Mouse (Mus musculus): ENCODE measurements at regions not wholly inside any gene's neighbourhood (a gene's known extent, or its start where the extent isn't known, plus 50 kb on each side); places are given as distances from the start of the nearest gene placed in this dataset.

DNA sequence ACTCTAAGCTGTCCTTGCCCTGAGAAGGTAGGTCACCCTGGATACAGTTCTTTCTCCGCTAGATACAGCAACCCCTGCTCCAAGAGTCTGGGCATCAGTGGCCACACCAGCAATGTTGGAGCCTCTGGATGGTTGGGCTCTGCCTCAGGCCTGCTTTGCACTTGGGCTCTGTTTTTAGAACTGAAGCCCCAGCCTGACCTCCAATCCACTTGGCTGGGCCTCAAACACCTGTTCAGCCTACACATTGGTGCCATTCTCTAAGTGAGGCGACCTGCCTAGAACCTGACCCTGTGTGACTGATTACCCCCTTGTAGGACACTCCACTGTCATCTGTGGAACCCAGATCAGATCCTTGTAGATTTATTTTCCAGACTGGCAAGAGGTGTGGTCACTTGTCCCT is 289.8 kb downstream of the Gm826 start:
- Histone ChIP-seq H3K9ac (ENCODE audit: insufficient read depth, low read depth) (no peak overlapping the region), H3K27ac (ENCODE audit: insufficient read depth, low read depth) (no peak overlapping the region), H3K4me2 (ENCODE audit: insufficient read depth, low read depth, poor library complexity, severe bottlenecking) (no peak overlapping the region), H3K9me3 (replicated peaks; ENCODE audit: low read length) (no peaks in the 10 kb centered on the region), H3K4me1 (ENCODE audit: control insufficient read depth in 1 of 2, insufficient read depth in 2 of 2) (no peaks in the 10 kb centered on the region), H3K36me3 (replicated peaks in 1 of 2; ENCODE audit: control insufficient read depth in 1 of 2, insufficient read depth in 1 of 2, low read length in 1 of 2) (no peaks in the 10 kb centered on the region), H3K4me3 (replicated peaks in 1 of 3; ENCODE audit: low read depth in 2 of 3, low read length in 2 of 3, poor library complexity in 1 of 3) (no peak overlapping the region), H3K27me3 (replicated peaks) (peaks cover 29% of the 10 kb centered on the region), H3K79me2 (replicated peaks; ENCODE audit: control insufficient read depth, extremely low read depth, insufficient read depth, poor library complexity, severe bottlenecking) (no peaks in the 10 kb centered on the region)
- TF ChIP-seq E2F4 (IDR thresholded peaks at IDR 0.05; ENCODE audit: insufficient replicate concordance, low read depth, low read length) (no peak), MAFK (IDR thresholded peaks at IDR 0.05; ENCODE audit: insufficient replicate concordance, low read length) (no peak), IRF4 (IDR thresholded peaks at IDR 0.05; ENCODE audit: low read depth, low read length) (no peak), UBTF (IDR thresholded peaks at IDR 0.05; ENCODE audit: low read depth, low read length) (no peak), MAZ (IDR thresholded peaks at IDR 0.05; ENCODE audit: low read depth, low read length) (no peak), SIN3A (IDR thresholded peaks at IDR 0.05; ENCODE audit: low read length) (no peak), JUND (conservative IDR thresholded peaks at IDR 0.05; ENCODE audit: low read depth, low read length) (no peak), KAT2A (IDR thresholded peaks at IDR 0.05; ENCODE audit: insufficient replicate concordance, low read length) (no peak), MEF2A (IDR thresholded peaks at IDR 0.05; ENCODE audit: borderline replicate concordance, low read depth, low read length) (no peak), CHD1 (IDR thresholded peaks at IDR 0.05; ENCODE audit: low read depth, low read length) (no peak), MYC (IDR thresholded peaks at IDR 0.05; ENCODE audit: low read depth, low read length) (no peak), NRF1 (IDR thresholded peaks at IDR 0.05; ENCODE audit: low read depth, low read length) (no peak), ETS1 (conservative IDR thresholded peaks at IDR 0.05; ENCODE audit: low read depth, low read length) (no peak), SMC3 (IDR thresholded peaks at IDR 0.05; ENCODE audit: low read depth, low read length) (no peak), JUN (IDR thresholded peaks at IDR 0.05; ENCODE audit: insufficient read depth, low read depth, low read length) (no peak), CHD2 (IDR thresholded peaks at IDR 0.05; ENCODE audit: low read length) (no peak)
- DNase-seq (ENCODE audit: extremely low read depth), result no peak
- in situ Hi-C loops (cut with MboI; ENCODE audit: low pct_ligation_motif_present, low pct_unique_long_range_greater_than_20kb, low sequenced_read_pairs), result no loop called here
- dilution Hi-C loops (cut with MboI; ENCODE audit: extremely low pct_ligation_motif_present, extremely low pct_unique_long_range_greater_than_20kb, low sequenced_read_pairs), result no loop called here

DNA sequence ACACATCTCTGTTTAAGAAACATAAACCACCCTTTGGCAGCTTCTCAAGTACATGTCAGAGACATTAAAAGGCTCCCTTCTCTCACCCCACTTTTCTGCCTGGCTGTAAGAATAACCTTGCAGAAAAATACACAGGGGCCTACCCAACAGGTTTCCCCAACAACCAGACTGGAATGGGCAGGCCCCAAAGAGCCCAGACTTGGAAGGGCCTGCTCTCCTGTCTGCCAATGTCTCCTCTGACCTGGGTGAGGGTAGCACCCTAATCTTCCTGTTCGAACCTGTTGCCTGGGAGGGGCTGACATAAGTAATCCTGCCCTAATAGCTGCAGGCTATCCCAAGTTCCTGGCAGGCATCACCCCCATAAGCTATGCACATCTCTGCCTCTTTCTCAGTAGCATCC is 304.5 kb downstream of the Gm826 start:
- H3K79me2 ChIP-seq (replicated peaks; ENCODE audit: control insufficient read depth, extremely low read depth, insufficient read depth, poor library complexity, severe bottlenecking), result no peaks in the 10 kb centered on the region
- no peak overlapping the region for H3K4me2 ChIP-seq (ENCODE audit: insufficient read depth, low read depth, poor library complexity, severe bottlenecking)
- H3K4me3 ChIP-seq (replicated peaks in 1 of 3; ENCODE audit: low read depth in 2 of 3, low read length in 2 of 3, poor library complexity in 1 of 3), result no peak overlapping the region
- H3K9ac ChIP-seq (ENCODE audit: insufficient read depth, low read depth), result no peak overlapping the region
- H3K4me1 ChIP-seq (ENCODE audit: control insufficient read depth in 1 of 2, insufficient read depth in 2 of 2), result no peaks in the 10 kb centered on the region
- H3K36me3 ChIP-seq (replicated peaks in 1 of 2; ENCODE audit: control insufficient read depth in 1 of 2, insufficient read depth in 1 of 2, low read length in 1 of 2), result no peaks in the 10 kb centered on the region
- no peaks in the 10 kb centered on the region for H3K9me3 ChIP-seq (replicated peaks; ENCODE audit: low read length)
- dilution Hi-C loops (cut with MboI; ENCODE audit: extremely low pct_ligation_motif_present, extremely low pct_unique_long_range_greater_than_20kb, low sequenced_read_pairs), result no loop called here
- in situ Hi-C loops (cut with MboI; ENCODE audit: low pct_ligation_motif_present, low pct_unique_long_range_greater_than_20kb, low sequenced_read_pairs), result no loop called here
- TF ChIP-seq POLR2AphosphoS2 (IDR thresholded peaks at IDR 0.05; ENCODE audit: low read depth, low read length), result no peak
- no peak for TF ChIP-seq MAFK (IDR thresholded peaks at IDR 0.05; ENCODE audit: insufficient replicate concordance, low read length)
- TF ChIP-seq ZKSCAN1 (IDR thresholded peaks at IDR 0.05; ENCODE audit: borderline replicate concordance, low read depth, low read length), result no peak
- H3K27ac ChIP-seq (ENCODE audit: insufficient read depth, low read depth), result no peak overlapping the region
- DNase-seq (ENCODE audit: extremely low read depth), result no peak
- peaks cover 21% of the 10 kb centered on the region for H3K27me3 ChIP-seq (replicated peaks)
